Mouse (Mus musculus) lung, embryonic 16.5 days (tissue): ENCODE measurements around the gene Pik3ap1. TPM values are rescaled to one million over a fixed set of nuclear protein-coding genes. Genes with fewer than 3 reads are reported as not detected.

Source experiments
- ATAC-seq: fragments of 200-750 bp; cut with Nextera tagmentation; 2 replicates; pipeline ENCODE4 v1.8.0; 2017; ENCODE audit warnings: low read depth, mild to moderate bottlenecking, moderate library complexity
- H3K27ac ChIP-seq: fragments of 300-500 bp; sonication (generic); 2 replicates; pipeline ENCODE4 v1.5.1; 2014; ENCODE audit warnings: mild to moderate bottlenecking, control low read depth, low read length
- H3K27me3 ChIP-seq: fragments of 300-500 bp; sonication (generic); 2 replicates; pipeline ENCODE4 v1.6.1; 2014; ENCODE audit warnings: low read depth, low read length, mixed read lengths; ENCODE audit not compliant: control insufficient read depth, insufficient read depth
- H3K36me3 ChIP-seq: fragments of 300-500 bp; sonication (generic); 2 replicates; pipeline ENCODE4 v1.6.1; 2014; ENCODE audit warnings: low read length; ENCODE audit not compliant: control insufficient read depth, insufficient read depth
- H3K4me1 ChIP-seq: fragments of 300-500 bp; sonication (generic); replicated peaks from 2 replicates; pipeline ENCODE4 v1.6.1; 2014; ENCODE audit warnings: low read length, mixed read lengths; ENCODE audit not compliant: control insufficient read depth, insufficient read depth
- H3K4me2 ChIP-seq: fragments of 300-500 bp; sonication (generic); 2 replicates; pipeline ENCODE4 v1.6.1; 2014; ENCODE audit warnings: low read depth, low read length, control low read depth
- H3K4me3 ChIP-seq: fragments of 300-500 bp; sonication (generic); 2 replicates; pipeline ENCODE4 v1.5.1; 2014; ENCODE audit warnings: mild to moderate bottlenecking, low read length, control low read depth
- H3K9ac ChIP-seq: fragments of 300-500 bp; sonication (generic); 2 replicates; pipeline ENCODE4 v1.6.1; 2014; ENCODE audit warnings: low read length, control low read depth
- H3K9me3 ChIP-seq: fragments of 300-500 bp; sonication (generic); 2 replicates; pipeline ENCODE4 v1.6.1; 2016; ENCODE audit warnings: low read length; ENCODE audit not compliant: control insufficient read depth
- WGBS: fragments of 180-500 bp; shearing (Covaris S2); extraction: QIAGEN DNeasy Blood & Tissue Kit; methylation state at CpG from one replicate; pipeline ENCODE4 v1.1.7; 2014; 5-methylcytosine and 5-hydroxymethylcytosine counted together
- polyA plus RNA-seq: library from polyadenylated mRNA; unstranded; fragments of >200 nt; fragmentation: Nextera tagmentation; extraction: Ambion mirVana; gene quantifications from 2 replicates; pipeline ENCODE4 v1.2.1, GENCODE M21; 2015

The Pik3ap1 gene
- polyA plus RNA-seq, 1 experiment from 2014 or later, result 3.1 TPM

DNA sequence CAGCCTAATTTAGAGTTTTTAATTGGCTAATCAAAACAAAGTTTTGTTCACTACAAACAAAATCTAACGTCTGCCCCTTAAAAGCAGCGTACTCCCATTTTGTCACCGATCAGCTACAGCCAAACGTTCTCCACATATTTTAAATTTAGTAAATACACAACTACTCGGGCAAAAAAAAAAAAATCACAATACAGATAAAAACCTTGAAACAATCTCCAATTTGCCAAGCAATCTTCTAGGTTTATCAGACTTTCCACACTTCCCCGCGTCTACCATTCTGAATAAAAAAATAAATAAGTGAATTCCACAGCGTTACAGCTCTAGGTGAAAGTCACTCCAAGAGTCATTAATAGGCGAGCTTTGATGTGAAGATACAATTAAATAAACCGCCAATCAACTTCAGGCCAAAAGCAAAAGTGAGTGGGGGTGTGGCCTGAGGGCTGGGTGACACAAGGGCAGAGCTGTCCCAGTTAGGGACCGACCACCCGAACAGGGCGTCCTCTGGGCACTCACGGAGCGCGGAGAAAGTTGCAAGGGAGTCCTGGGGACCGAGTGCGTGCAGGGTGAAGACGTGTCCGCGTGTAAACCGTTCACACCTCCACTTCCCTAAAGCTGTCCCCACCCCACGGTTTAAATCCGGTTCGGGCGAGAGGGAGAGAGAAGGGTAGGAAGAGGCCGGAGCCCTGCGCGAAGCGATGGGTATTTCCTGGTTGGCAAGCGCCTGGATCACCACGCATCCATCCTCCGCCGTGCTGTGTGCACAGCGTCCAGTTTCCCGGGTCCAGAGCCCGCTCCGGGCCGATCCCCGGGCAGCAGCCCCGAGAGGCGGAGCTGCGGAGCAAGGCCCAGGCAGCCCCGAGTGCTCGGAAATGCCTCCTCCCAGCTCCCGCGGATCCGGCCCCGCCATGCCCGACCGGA, 121.9 kb downstream of the Pik3ap1 start:
- H3K36me3 ChIP-seq, result no peaks in the 10 kb centered on the region
- WGBS, result 2% methylated on average over 50 of the region's 51 CpGs
- peak; percentile 91 for ATAC-seq
- no peaks in the 10 kb centered on the region for H3K9me3 ChIP-seq
- peak overlapping the region; percentile 76 for H3K4me3 ChIP-seq
- no peaks in the 10 kb centered on the region for H3K27me3 ChIP-seq
- H3K27ac ChIP-seq, result peak overlapping the region; percentile 96
- H3K4me1 ChIP-seq, result peaks cover 16% of the 10 kb centered on the region
- peak overlapping the region; percentile 76 for H3K4me2 ChIP-seq
- H3K9ac ChIP-seq, result peak overlapping the region; percentile 97

DNA sequence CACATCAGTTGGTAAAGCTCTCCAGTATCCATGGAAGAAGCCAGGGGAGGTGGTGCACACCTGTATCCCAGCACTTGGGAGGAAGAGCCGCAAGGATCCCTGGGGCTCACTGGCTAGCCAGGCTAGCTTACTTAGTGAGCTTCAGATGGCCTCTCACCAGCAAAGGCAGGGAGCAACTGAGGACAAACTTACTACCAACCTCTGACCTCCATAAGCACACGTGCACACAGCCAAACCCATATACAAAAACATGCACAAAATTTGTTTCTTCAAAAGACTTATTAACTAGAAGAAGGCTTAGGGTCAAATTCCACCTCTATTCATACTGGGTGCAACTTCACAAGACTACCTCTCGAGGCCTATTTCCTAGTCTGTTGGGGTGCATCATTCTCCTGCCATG, 124.2 kb downstream of the Pik3ap1 start:
- Histone ChIP-seq H3K9ac (no peak overlapping the region), H3K27me3 (no peaks in the 10 kb centered on the region), H3K4me2 (no peak overlapping the region), H3K4me1 (peaks cover 16% of the 10 kb centered on the region), H3K36me3 (no peaks in the 10 kb centered on the region), H3K4me3 (no peak overlapping the region), H3K9me3 (no peaks in the 10 kb centered on the region), H3K27ac (no peak overlapping the region)
- WGBS, result 76% methylated on average over 3 of the region's 3 CpGs
- ATAC-seq, result no peak

DNA sequence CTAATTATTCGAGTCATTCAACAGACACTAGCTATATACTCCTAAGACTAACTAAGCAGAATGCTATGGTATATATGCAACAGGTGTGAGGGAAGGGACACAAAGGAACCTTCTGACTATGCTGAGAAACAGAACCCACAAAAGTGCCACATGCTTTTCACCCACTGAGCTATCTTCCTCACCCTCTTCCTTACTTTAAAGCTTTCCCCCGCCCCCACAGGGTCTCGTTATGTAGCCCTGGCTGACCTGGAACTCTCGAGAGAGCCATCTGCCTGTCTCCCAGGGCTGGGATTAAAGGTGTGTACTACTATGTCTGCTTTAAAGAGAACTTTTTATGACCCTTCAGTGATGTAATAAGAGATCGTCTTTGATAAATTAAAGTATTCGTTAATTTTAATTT, 125.6 kb downstream of the Pik3ap1 start:
- Histone ChIP-seq H3K9me3 (no peaks in the 10 kb centered on the region), H3K27me3 (no peaks in the 10 kb centered on the region), H3K9ac (no peak overlapping the region), H3K4me3 (no peak overlapping the region), H3K27ac (no peak overlapping the region), H3K4me2 (no peak overlapping the region), H3K4me1 (peaks cover 10% of the 10 kb centered on the region; the same call in 1 of the 2 replicates), H3K36me3 (no peaks in the 10 kb centered on the region)
- 70% methylated on average over 6 of the region's 6 CpGs for WGBS
- no peak for ATAC-seq

DNA sequence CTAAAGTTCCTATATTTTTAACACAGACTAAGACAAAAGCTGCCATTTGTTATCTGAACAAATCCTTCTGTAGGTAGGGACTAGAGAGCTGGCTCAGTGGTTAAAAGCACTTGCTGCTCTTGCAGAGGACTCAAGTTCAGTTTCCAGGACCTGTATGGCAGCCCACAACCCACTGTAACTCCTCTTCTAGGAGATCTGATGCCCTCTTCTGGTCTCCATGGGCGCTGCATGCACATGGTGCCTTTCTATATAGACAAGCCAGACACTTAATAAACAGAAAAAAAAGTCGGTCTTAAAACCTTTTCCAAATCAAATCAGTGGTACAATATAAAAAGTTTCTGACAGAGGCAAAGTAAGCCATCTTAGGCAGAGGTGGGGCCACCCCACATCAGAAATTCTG, 126.2 kb downstream of the Pik3ap1 start:
- 33% methylated on average over 2 of the region's 2 CpGs for WGBS
- no peaks in the 10 kb centered on the region for H3K27me3 ChIP-seq
- no peak for ATAC-seq
- no peak overlapping the region for H3K9ac ChIP-seq
- no peak overlapping the region for H3K27ac ChIP-seq
- H3K36me3 ChIP-seq, result no peaks in the 10 kb centered on the region
- no peaks in the 10 kb centered on the region for H3K9me3 ChIP-seq
- peaks cover 10% of the 10 kb centered on the region; the same call in 1 of the 2 replicates for H3K4me1 ChIP-seq
- H3K4me2 ChIP-seq, result no peak overlapping the region
- no peak overlapping the region for H3K4me3 ChIP-seq

DNA sequence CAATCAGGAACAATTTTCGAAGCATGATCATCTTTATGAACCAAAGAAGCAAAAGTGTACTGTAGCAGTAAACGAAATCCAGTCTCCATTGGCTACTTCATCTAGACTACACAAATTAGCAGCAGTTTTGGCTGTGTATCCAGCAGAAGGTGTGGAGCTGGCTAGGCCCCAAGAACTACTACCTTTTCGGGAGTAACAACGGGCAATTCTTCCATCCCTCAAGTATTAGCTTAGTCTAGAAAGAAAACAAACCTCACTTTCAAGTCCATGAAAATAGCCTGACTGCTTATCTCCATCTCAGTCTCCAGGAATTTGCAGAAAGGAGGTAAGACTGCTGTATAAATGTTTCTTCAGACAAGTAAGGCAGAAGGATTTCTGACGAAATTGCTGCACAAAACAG, 130.3 kb downstream of the Pik3ap1 start:
- H3K27me3 ChIP-seq, result no peaks in the 10 kb centered on the region

DNA sequence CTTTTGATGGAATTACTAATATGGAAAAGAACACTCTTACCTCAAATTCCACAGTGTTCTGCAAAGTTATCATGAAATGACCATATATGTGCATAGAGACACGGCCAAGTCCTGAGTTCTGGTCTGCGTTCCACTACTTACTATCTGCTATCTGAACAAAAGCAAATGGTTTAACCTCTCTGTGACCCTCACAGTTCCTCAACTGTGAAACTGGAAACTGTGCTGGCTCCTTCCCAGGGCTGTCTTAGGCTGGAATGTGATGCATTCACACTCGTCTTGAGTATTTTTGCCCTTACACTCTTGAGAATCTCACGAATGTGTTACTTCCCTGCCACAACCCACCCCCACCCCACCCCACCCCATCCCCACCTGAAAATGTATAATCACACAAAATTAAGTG, 135.9 kb downstream of the Pik3ap1 start:
- H3K9me3 ChIP-seq, result no peaks in the 10 kb centered on the region
- peak; percentile 56; the same call in 1 of the 2 replicates for ATAC-seq

More for the DNA sequence above, 130.3 kb downstream of the Pik3ap1 start:
- Histone ChIP-seq H3K9me3 (no peaks in the 10 kb centered on the region), H3K4me2 (no peak overlapping the region), H3K36me3 (no peaks in the 10 kb centered on the region), H3K9ac (no peak overlapping the region), H3K27ac (peak overlapping the region; percentile 49; the same call in 1 of the 2 replicates), H3K4me1 (no peaks in the 10 kb centered on the region; the same call in 1 of the 2 replicates), H3K4me3 (no peak overlapping the region)
- 54% methylated on average over 5 of the region's 5 CpGs for WGBS
- ATAC-seq, result peak; percentile 79

DNA sequence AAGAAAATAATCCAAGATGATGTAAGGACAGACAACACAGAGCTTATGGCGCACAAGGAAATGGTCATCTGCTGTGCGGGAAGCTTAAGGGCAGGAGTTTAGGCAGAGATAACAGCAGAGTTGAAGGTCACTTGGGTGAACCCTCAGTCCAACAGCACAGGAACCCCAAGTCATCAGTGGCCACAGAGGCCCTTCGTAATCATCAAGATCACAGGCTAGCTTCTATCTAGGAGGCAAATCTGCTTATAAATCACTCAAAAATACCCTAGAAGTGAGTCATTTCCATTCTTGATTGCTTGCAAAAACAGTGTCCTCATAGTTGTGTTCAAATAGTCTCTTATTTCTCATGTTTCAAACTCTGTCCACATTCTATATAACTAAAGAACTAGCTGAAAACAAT, 136.6 kb downstream of the Pik3ap1 start:
- WGBS, result 92% methylated on average over 3 of the region's 3 CpGs
- H3K27me3 ChIP-seq, result no peaks in the 10 kb centered on the region
- no peak for ATAC-seq
- H3K4me3 ChIP-seq, result no peak overlapping the region
- H3K9ac ChIP-seq, result no peak overlapping the region
- H3K36me3 ChIP-seq, result peaks cover 10% of the 10 kb centered on the region
- H3K9me3 ChIP-seq, result no peaks in the 10 kb centered on the region
- no peaks in the 10 kb centered on the region; the same call in 1 of the 2 replicates for H3K4me1 ChIP-seq
- H3K27ac ChIP-seq, result no peak overlapping the region
- no peak overlapping the region for H3K4me2 ChIP-seq

More for the DNA sequence above, 135.9 kb downstream of the Pik3ap1 start:
- Histone ChIP-seq H3K4me3 (no peak overlapping the region), H3K4me1 (no peaks in the 10 kb centered on the region; the same call in 1 of the 2 replicates), H3K4me2 (no peak overlapping the region), H3K9ac (no peak overlapping the region), H3K27ac (0 out of 2 replicates have a peak overlapping the region, but pooled peaks have one; percentile 28), H3K36me3 (peaks cover 8% of the 10 kb centered on the region; the same call in 1 of the 2 replicates), H3K27me3 (no peaks in the 10 kb centered on the region)
- WGBS, result 22% methylated on average over 4 of the region's 4 CpGs

DNA sequence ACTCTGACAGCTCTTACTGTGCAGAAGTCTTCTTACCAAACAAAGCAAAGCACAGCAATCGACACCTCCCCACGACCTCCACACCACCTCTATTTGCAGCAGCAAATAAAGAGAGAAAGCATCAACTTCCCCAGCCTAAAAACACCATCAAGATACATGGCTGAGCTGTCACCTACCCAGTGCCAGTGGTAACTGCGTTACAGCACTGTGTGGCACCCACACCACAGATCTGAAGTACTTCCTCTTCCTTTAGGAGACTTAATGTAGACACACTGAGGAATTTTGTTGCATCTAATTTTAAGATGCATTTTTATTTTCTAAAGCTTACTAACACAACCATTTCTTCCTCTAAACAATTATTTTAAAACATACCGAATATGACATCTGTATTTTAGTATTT, 138.6 kb downstream of the Pik3ap1 start:
- H3K27me3 ChIP-seq, result no peaks in the 10 kb centered on the region
- H3K4me1 ChIP-seq, result no peaks in the 10 kb centered on the region; the same call in 1 of the 2 replicates
- no peaks in the 10 kb centered on the region for H3K9me3 ChIP-seq
- H3K9ac ChIP-seq, result no peak overlapping the region
- no peak overlapping the region for H3K4me3 ChIP-seq
- H3K36me3 ChIP-seq, result peaks cover 16% of the 10 kb centered on the region
- WGBS, result 79% methylated on average over 4 of the region's 4 CpGs
- no peak for ATAC-seq
- no peak overlapping the region for H3K27ac ChIP-seq
- no peak overlapping the region for H3K4me2 ChIP-seq

DNA sequence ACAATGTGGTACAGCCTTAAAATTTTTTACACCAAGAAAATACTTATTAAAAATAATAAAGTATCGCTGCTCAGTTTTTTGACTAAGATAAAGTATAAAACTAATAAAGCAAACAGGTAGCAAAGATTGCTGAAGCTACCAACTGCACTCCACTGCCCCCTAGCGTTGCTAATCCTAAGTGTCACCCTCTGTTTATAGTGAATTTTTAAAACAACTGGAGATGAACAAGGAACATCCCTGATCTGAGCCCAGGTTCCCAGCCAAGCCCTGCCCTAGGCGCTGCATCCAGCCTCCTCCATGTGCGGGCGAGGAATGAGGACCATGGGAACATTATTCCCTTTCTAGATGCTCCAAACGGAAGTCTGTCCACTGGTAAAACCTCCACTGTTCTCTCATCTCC, 140.3 kb downstream of the Pik3ap1 start:
- Histone ChIP-seq H3K4me1 (no peaks in the 10 kb centered on the region), H3K9me3 (no peaks in the 10 kb centered on the region), H3K36me3 (peaks cover 24% of the 10 kb centered on the region), H3K4me3 (no peak overlapping the region), H3K9ac (no peak overlapping the region), H3K4me2 (no peak overlapping the region), H3K27me3 (no peaks in the 10 kb centered on the region), H3K27ac (no peak overlapping the region)
- no peak for ATAC-seq
- WGBS, result 61% methylated on average over 6 of the region's 6 CpGs
